Mouse (Mus musculus): ENCODE results near the gene Madcam1. TPM values are rescaled to one million over a fixed set of nuclear protein-coding genes. Genes with fewer than 3 reads are reported as not detected.

The Madcam1 gene
- polyA plus RNA-seq, 1 experiment from 2014 or later: 32.5 TPM

DNA sequence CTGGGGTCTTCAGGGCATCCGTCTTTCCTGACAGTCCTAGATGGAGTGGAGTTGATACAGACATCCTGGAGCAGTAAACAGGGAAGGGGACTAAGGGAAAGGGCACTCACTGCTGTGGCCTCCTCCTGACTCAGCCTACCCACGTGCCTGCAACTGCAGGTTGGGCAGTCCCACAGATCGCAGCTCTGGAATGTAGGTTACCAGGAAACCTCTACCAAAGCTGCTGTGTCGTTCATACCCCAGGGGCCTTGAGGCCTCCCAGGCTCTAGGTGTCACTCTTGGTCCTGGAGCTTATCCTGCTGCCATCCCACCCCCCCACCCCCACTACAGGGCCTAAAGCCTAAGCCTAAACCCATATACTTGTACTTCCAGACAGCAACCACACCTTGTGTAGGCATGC is 43.4 kb downstream of the Madcam1 start:
- Histone ChIP-seq H3K9me3 (ENCODE audit: control insufficient read depth, low read length) (no peaks in the 10 kb centered on the region), H3K27me3 (replicated peaks; ENCODE audit: control insufficient read depth, insufficient read depth, low read length) (no peaks in the 10 kb centered on the region), H3K9ac (ENCODE audit: low read length) (no peak overlapping the region), H3K27ac (ENCODE audit: low read depth) (no peak overlapping the region), H3K4me3 (ENCODE audit: low read depth, low read length) (no peak overlapping the region), H3K4me1 (replicated peaks; ENCODE audit: control insufficient read depth, insufficient read depth, low read length) (peaks cover 22% of the 10 kb centered on the region), H3K36me3 (ENCODE audit: control insufficient read depth, insufficient read depth, low read length) (peaks cover 49% of the 10 kb centered on the region), H3K4me2 (ENCODE audit: low read length) (no peak overlapping the region)
- WGBS: 65% methylated on average over 4 of the region's 4 CpGs
- ATAC-seq (replicated peaks; ENCODE audit: low FRiP score, low TSS enrichment, low read depth) (no peak), DNase-seq (ENCODE audit: low spot score) (no peak)

DNA sequence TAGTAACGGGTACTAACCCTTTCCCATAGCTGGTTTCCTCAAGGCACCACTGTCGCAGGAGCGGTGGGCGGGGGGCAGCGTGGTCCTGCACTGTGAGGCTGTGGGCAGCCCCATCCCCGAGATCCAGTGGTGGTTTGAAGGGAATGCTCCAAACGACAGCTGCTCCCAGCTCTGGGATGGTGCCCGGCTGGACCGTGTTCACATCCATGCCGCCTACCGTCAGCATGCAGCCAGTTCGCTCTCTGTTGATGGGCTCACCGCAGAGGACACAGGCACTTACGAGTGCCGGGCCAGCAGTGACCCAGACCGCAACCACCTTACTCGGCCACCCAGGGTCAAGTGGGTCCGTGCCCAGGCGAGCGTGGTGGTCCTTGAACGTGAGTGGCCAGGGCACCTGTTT is 44.3 kb downstream of the Madcam1 start:
- Histone ChIP-seq H3K9ac (ENCODE audit: low read length) (peak overlapping the region; percentile 10; the same call in 1 of the 2 replicates), H3K27me3 (replicated peaks; ENCODE audit: control insufficient read depth, insufficient read depth, low read length) (0 out of 2 replicates have a peak, but pooled peaks cover under 1% of the 10 kb centered on the region), H3K4me1 (replicated peaks; ENCODE audit: control insufficient read depth, insufficient read depth, low read length) (peaks cover 22% of the 10 kb centered on the region), H3K4me3 (ENCODE audit: low read depth, low read length) (no peak overlapping the region), H3K36me3 (ENCODE audit: control insufficient read depth, insufficient read depth, low read length) (peaks cover 49% of the 10 kb centered on the region), H3K9me3 (ENCODE audit: control insufficient read depth, low read length) (no peaks in the 10 kb centered on the region), H3K4me2 (ENCODE audit: low read length) (no peak overlapping the region), H3K27ac (ENCODE audit: low read depth) (no peak overlapping the region)
- 88% methylated on average over 21 of the region's 21 CpGs for WGBS
- ATAC-seq (replicated peaks; ENCODE audit: low FRiP score, low TSS enrichment, low read depth) (no peak), DNase-seq (ENCODE audit: low spot score) (no peak)

DNA sequence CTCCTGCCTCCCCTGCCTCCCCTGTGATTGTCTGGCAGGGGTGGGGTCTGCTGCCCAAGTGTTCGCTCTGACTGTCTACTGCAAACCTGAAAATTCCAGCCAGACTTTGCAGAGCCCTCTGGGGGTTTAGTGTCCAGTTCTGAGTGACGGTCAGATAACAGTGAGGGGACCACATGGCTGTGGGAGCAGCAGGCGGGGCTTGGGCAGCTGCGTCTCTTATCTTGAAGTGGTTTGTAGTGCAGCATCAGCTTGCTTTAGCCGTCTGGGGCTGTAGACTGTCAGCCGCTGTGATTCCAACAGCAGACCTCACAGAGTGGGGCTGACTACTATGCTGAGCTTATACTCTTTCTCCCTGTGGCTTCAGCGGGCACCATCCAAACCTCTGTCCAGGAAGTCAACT is 44.9 kb downstream of the Madcam1 start:
- Histone ChIP-seq H3K27ac (ENCODE audit: low read depth) (no peak overlapping the region), H3K36me3 (ENCODE audit: control insufficient read depth, insufficient read depth, low read length) (peaks cover 49% of the 10 kb centered on the region), H3K4me2 (ENCODE audit: low read length) (no peak overlapping the region), H3K9me3 (ENCODE audit: control insufficient read depth, low read length) (no peaks in the 10 kb centered on the region), H3K4me3 (ENCODE audit: low read depth, low read length) (no peak overlapping the region), H3K9ac (ENCODE audit: low read length) (no peak overlapping the region), H3K4me1 (replicated peaks; ENCODE audit: control insufficient read depth, insufficient read depth, low read length) (peaks cover 22% of the 10 kb centered on the region), H3K27me3 (replicated peaks; ENCODE audit: control insufficient read depth, insufficient read depth, low read length) (peaks cover 7% of the 10 kb centered on the region; the same call in 1 of the 2 replicates)
- ATAC-seq (replicated peaks; ENCODE audit: low FRiP score, low TSS enrichment, low read depth) (no peak), DNase-seq (ENCODE audit: low spot score) (no peak)
- WGBS: 72% methylated on average over 7 of the region's 7 CpGs

DNA sequence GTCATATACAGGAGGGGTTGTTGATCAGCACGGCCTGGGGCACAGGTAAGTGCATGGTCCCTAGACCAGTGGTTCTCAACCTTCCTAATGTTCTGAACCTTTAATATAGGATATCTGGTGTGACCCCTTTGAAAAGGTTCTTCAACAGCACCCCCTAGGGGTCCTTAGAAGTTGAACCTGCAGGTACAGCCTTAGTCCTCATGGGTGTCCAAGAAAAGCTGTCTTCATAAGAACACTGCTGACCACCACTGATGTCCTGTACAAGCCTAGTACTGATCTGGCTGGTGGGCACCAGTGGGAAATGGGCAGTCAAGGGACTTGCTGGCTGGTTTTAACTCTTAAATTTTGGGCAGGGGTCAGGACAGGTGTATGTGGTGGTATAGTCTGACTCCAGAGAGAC is 47.7 kb downstream of the Madcam1 start:
- Histone ChIP-seq H3K9me3 (ENCODE audit: control insufficient read depth, low read length) (no peaks in the 10 kb centered on the region), H3K27ac (ENCODE audit: low read depth) (no peak overlapping the region), H3K9ac (ENCODE audit: low read length) (no peak overlapping the region), H3K4me2 (ENCODE audit: low read length) (no peak overlapping the region), H3K36me3 (ENCODE audit: control insufficient read depth, insufficient read depth, low read length) (peaks cover 43% of the 10 kb centered on the region), H3K4me3 (ENCODE audit: low read depth, low read length) (no peak overlapping the region), H3K4me1 (replicated peaks; ENCODE audit: control insufficient read depth, insufficient read depth, low read length) (peaks cover 9% of the 10 kb centered on the region), H3K27me3 (replicated peaks; ENCODE audit: control insufficient read depth, insufficient read depth, low read length) (peaks cover 34% of the 10 kb centered on the region)
- DNase-seq (ENCODE audit: low spot score) (peak; percentile 61), ATAC-seq (replicated peaks; ENCODE audit: low FRiP score, low TSS enrichment, low read depth) (0 out of 2 replicates have a peak, but pooled peaks have one; percentile 4)
- 86% methylated on average over 1 of the region's 1 CpGs for WGBS

DNA sequence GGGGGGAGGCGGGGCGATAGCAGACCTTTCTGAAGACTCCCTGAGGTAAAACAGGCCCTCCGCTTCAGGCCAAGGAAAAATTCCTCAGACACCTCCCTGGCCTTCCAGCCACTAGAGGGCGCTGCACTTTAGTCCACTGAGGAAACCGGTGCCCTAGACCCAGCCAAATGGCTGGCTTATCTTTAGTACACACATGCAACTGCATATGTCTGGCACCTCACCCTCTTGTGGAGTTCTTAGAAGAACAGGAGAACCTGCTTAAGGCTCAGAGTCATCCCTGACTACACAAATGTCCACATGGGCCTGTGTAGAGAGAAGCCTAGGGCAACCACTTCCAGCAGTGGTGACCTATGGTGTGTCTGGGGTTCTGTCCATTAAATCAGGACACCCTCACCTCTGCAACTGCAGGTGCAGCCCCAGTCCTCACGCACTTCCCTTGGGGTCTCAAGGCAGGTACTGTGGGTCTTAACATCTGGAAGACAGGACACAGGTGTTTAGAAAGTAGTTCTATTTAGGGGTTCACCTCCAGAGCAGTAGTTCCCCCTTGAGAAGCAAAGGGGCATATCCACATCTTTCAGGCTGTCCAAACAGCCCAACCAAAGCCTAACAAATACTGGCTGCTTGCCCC is 48.3 kb downstream of the Madcam1 start:
- DNase-seq (ENCODE audit: low spot score): peak; percentile 92
- Histone ChIP-seq H3K4me2 (ENCODE audit: low read length) (no peak overlapping the region), H3K27ac (ENCODE audit: low read depth) (no peak overlapping the region), H3K9ac (ENCODE audit: low read length) (no peak overlapping the region), H3K4me3 (ENCODE audit: low read depth, low read length) (no peak overlapping the region), H3K36me3 (ENCODE audit: control insufficient read depth, insufficient read depth, low read length) (peaks cover 38% of the 10 kb centered on the region), H3K4me1 (replicated peaks; ENCODE audit: control insufficient read depth, insufficient read depth, low read length) (peaks cover 9% of the 10 kb centered on the region), H3K27me3 (replicated peaks; ENCODE audit: control insufficient read depth, insufficient read depth, low read length) (peaks cover 40% of the 10 kb centered on the region), H3K9me3 (ENCODE audit: control insufficient read depth, low read length) (no peaks in the 10 kb centered on the region)
- peak; percentile 57 for ATAC-seq (replicated peaks; ENCODE audit: low FRiP score, low TSS enrichment, low read depth)
- WGBS: 14% methylated on average over 5 of the region's 6 CpGs

DNA sequence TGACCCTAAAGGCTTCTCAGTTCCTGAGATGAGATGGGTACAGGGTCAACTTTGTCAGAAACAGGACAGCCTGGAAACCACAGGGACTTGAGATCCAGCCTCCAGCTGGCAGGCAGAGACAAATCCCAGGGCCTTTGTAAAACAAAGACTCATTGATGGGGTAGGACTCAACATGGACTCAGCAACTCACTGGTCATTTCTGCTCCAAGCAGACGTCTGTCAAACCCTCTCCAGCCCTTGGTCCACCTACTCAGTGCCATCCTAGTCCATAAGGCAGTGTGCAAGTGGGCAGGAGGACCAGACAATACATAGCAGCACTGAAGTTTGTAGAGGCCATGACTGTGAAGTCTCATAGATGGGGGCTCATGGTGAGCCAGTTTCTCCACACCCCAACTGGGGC is 48.8 kb downstream of the Madcam1 start:
- peaks cover 36% of the 10 kb centered on the region for H3K36me3 ChIP-seq (ENCODE audit: control insufficient read depth, insufficient read depth, low read length)
- H3K4me1 ChIP-seq (replicated peaks; ENCODE audit: control insufficient read depth, insufficient read depth, low read length): peaks cover 9% of the 10 kb centered on the region
- H3K9ac ChIP-seq (ENCODE audit: low read length): no peak overlapping the region
- no peak overlapping the region for H3K4me2 ChIP-seq (ENCODE audit: low read length)
- H3K4me3 ChIP-seq (ENCODE audit: low read depth, low read length): no peak overlapping the region
- no peaks in the 10 kb centered on the region for H3K9me3 ChIP-seq (ENCODE audit: control insufficient read depth, low read length)
- ATAC-seq (replicated peaks; ENCODE audit: low FRiP score, low TSS enrichment, low read depth) (no peak), DNase-seq (ENCODE audit: low spot score) (no peak)
- H3K27ac ChIP-seq (ENCODE audit: low read depth): no peak overlapping the region
- H3K27me3 ChIP-seq (replicated peaks; ENCODE audit: control insufficient read depth, insufficient read depth, low read length): peaks cover 45% of the 10 kb centered on the region
- WGBS: 46% methylated on average over 1 of the region's 1 CpGs

DNA sequence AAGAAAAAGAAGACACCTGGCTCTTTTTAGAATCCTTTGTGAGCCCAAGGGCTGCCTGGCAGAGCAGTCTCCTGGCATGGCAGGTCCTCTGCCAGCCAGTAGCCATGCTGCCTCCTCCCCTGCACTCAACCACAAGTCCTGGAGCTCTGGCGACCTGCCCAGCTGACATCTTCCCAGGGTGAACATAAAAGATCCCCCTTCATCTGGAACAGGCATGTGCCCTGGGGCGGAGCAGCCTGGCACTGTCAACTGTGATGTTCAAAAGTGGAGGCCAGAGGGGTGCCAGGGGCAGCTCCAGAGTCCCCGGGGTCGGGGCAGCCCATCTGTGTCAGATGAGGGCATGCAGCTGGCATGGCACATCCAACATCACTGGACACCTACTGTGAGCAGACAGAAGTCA is 50.6 kb downstream of the Madcam1 start:
- Histone ChIP-seq H3K9me3 (ENCODE audit: control insufficient read depth, low read length) (no peaks in the 10 kb centered on the region), H3K36me3 (ENCODE audit: control insufficient read depth, insufficient read depth, low read length) (peaks cover 21% of the 10 kb centered on the region), H3K27ac (ENCODE audit: low read depth) (no peak overlapping the region), H3K4me2 (ENCODE audit: low read length) (no peak overlapping the region), H3K9ac (ENCODE audit: low read length) (no peak overlapping the region), H3K4me3 (ENCODE audit: low read depth, low read length) (no peak overlapping the region), H3K4me1 (replicated peaks; ENCODE audit: control insufficient read depth, insufficient read depth, low read length) (peaks cover 9% of the 10 kb centered on the region), H3K27me3 (replicated peaks; ENCODE audit: control insufficient read depth, insufficient read depth, low read length) (peaks cover 57% of the 10 kb centered on the region)
- 59% methylated on average over 4 of the region's 4 CpGs for WGBS
- DNase-seq (ENCODE audit: low spot score) (no peak), ATAC-seq (replicated peaks; ENCODE audit: low FRiP score, low TSS enrichment, low read depth) (no peak)

DNA sequence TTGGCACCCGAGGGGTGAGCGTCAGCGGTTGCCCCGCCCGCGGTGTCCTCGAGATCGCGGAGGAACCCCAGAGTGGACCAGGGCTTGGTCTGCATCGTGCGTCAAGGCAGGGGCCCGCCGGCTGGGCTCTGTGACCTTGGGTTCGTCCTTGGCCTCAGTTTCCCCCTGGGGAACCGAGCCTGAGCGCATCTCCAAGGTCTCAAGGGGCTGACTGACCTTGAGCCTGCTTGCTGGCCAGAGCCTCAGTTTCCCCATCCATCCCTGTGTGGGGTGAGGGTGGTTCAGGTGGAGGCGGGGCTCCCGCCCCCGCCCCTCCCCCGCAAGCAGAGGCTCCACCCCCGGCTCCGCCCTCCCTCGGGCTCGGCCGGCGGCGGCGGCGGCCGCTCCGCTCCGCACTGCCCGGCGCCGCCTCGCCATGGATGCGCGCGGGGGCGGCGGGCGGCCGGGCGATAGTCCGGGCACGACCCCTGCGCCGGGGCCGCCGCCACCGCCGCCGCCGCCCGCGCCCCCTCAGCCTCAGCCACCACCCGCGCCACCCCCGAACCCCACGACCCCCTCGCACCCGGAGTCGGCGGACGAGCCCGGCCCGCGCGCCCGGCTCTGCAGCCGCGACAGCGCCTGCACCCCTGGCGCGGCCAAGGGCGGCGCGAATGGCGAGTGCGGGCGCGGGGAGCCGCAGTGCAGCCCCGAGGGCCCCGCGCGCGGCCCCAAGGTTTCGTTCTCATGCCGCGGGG is 52.1 kb downstream of the Madcam1 start, which contains the start of gene Hcn2:
Gene Hcn2 (plus strand): TSS at position 381 of the 734 bp plus-strand sequence.
- Histone ChIP-seq H3K4me2 (ENCODE audit: low read length) (peak within 1 kb of the TSS; percentile 94), H3K27me3 (replicated peaks; ENCODE audit: control insufficient read depth, insufficient read depth, low read length) (peaks cover 57% of the 10 kb centered on the region), H3K4me3 (ENCODE audit: low read depth, low read length) (peak within 1 kb of the TSS; percentile 49), H3K9me3 (ENCODE audit: control insufficient read depth, low read length) (no peaks in the 10 kb centered on the region), H3K36me3 (ENCODE audit: control insufficient read depth, insufficient read depth, low read length) (peaks cover 7% of the 10 kb centered on the region), H3K9ac (ENCODE audit: low read length) (0 out of 2 replicates have a peak within 1 kb of the TSS, but pooled peaks have one; percentile 21), H3K27ac (ENCODE audit: low read depth) (no peak within 1 kb of the TSS), H3K4me1 (replicated peaks; ENCODE audit: control insufficient read depth, insufficient read depth, low read length) (peaks cover 9% of the 10 kb centered on the region)
- WGBS: 1% methylated on average over 76 of the region's 91 CpGs
- DNase-seq (ENCODE audit: low spot score) (no peak), ATAC-seq (replicated peaks; ENCODE audit: low FRiP score, low TSS enrichment, low read depth) (no peak; the same call in 1 of the 2 replicates)
